8 mouse cellular contexts compared by ENCODE assay signal in the genomic region with DNA sequence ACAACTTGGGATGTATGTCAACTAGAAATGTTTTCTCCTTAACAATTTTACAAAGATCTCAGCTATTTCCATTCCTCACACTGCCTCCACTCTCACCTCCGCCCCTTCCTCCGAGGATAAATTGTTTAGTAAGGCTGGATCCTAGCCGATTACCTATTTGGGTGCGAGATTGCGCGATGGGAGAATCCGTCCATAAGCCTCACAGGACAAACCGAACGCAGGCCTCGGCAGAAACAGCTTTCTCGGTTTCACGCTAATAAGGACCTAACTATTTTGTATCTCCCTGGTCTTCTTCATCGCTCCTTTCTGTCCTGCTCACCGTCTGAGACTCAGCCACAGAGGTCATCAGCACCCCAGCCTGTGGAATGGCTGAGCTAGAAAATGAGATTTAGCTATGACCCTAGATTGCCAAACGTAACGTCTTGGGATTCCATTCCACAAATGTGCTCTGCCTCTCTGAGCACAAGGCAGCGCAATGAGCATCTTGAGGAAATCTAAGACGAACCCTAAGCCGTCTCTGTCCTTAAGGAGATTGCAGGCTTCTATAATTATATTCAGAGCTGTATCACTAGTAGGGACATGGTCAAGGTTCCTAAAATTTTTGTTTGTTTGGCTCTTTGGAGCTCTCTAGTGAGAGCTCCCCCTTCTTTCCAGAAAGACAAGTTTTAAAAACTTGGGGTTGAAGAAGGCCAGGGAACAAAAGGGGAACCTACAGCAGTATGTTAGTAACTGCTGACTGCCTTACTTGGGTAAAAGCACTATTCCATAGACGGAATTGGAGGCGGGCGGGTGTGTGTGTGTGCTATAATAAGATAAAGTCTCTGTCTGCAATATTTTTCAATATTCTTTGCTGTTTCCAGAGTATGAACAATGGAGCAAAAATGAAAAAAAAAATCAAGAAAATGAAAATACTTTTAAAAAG. TPM values are rescaled to one million over a fixed set of nuclear protein-coding genes. Genes with fewer than 3 reads are reported as not detected.
A peak's percentile ranks its signal among the peaks of the same experiment; 100 is the strongest.
DNase-seq lines count a peak whose midpoint lies in the region; ATAC-seq and TF ChIP-seq lines count a peak whose summit lies in the region.

No protein-coding gene starts in this region.

- peak overlapping the region; percentile 81 for H3K9ac ChIP-seq in forebrain, embryonic 13.5 days
- peak overlapping the region; percentile 61 for H3K9ac ChIP-seq in liver, embryonic 16.5 days (ENCODE audit: low read depth, low read length)

- H3K27ac ChIP-seq in forebrain, embryonic 13.5 days = peak overlapping the region; percentile 48
- no peak overlapping the region for H3K27ac ChIP-seq in liver, embryonic 16.5 days (ENCODE audit: low read length)

- peaks cover 59% of the 10 kb centered on the region for H3K27me3 ChIP-seq in erythroblast, embryonic 14.5 days (ENCODE audit: control insufficient read depth)
- no peaks in the 10 kb centered on the region for H3K27me3 ChIP-seq in C2C12 (ENCODE audit: control insufficient read depth, insufficient read depth, insufficient read length)
- 0 out of 2 replicates have a peak, but pooled peaks cover 4% of the 10 kb centered on the region for H3K27me3 ChIP-seq in forebrain, embryonic 13.5 days
- peaks cover 42% of the 10 kb centered on the region for H3K27me3 ChIP-seq in liver, embryonic 16.5 days (ENCODE audit: control insufficient read depth, insufficient read depth, low read depth, low read length)

- 7% methylated on average over 22 of the region's 22 CpGs for WGBS in forebrain, embryonic 13.5 days
- WGBS in liver, embryonic 16.5 days (ENCODE audit: insufficient replicate concordance) = 16% methylated on average over 22 of the region's 22 CpGs

- H3K79me2 ChIP-seq in C2C12 (ENCODE audit: control insufficient read depth, insufficient read depth) = peaks cover 72% of the 10 kb centered on the region

- no peaks in the 10 kb centered on the region for H3K36me3 ChIP-seq in erythroblast, embryonic 14.5 days (ENCODE audit: control insufficient read depth)
- H3K36me3 ChIP-seq in C2C12 (ENCODE audit: control insufficient read depth, insufficient read depth) = peaks cover 25% of the 10 kb centered on the region
- no peaks in the 10 kb centered on the region for H3K36me3 ChIP-seq in forebrain, embryonic 13.5 days (ENCODE audit: poor library complexity, severe bottlenecking)
- H3K36me3 ChIP-seq in liver, embryonic 16.5 days (ENCODE audit: control insufficient read depth, insufficient read depth) = no peaks in the 10 kb centered on the region

- DNase-seq in layer of hippocampus, postnatal 36 days = no peak
- no peak for DNase-seq in yolk sac, embryonic 10.5 days (ENCODE audit: low spot score)
- DNase-seq in cerebellum, adult 11-12 months = no peak

- peak overlapping the region; percentile 69 for H3K4me3 ChIP-seq in erythroblast, embryonic 14.5 days (replicated peaks)
- H3K4me3 ChIP-seq in C2C12 (ENCODE audit: insufficient read depth, poor library complexity, severe bottlenecking) = peak overlapping the region; percentile 42
- H3K4me3 ChIP-seq in forebrain, embryonic 13.5 days = peak overlapping the region; percentile 61
- H3K4me3 ChIP-seq in liver, embryonic 16.5 days (ENCODE audit: low read depth, low read length) = peak overlapping the region; percentile 60

- H3K4me1 ChIP-seq in erythroblast, embryonic 14.5 days (ENCODE audit: control insufficient read depth) = peaks cover 26% of the 10 kb centered on the region
- peaks cover 39% of the 10 kb centered on the region for H3K4me1 ChIP-seq in forebrain, embryonic 13.5 days
- peaks cover 13% of the 10 kb centered on the region for H3K4me1 ChIP-seq in liver, embryonic 16.5 days (ENCODE audit: control insufficient read depth, low read depth, low read length)

- peak overlapping the region; percentile 70 for H3ac ChIP-seq in C2C12 (ENCODE audit: control insufficient read depth, insufficient read length, low read depth)

- H3K79me3 ChIP-seq in C2C12 (ENCODE audit: low read depth) = peaks cover 51% of the 10 kb centered on the region

- no peak for TF ChIP-seq CTCF in C2C12 (IDR thresholded peaks at IDR 0.05; ENCODE audit: control insufficient read depth, insufficient read depth, insufficient read length)

- H3K9me3 ChIP-seq in erythroblast, embryonic 14.5 days (ENCODE audit: control insufficient read depth, low read length) = peaks cover 7% of the 10 kb centered on the region; the same call in 1 of the 2 replicates
- no peaks in the 10 kb centered on the region for H3K9me3 ChIP-seq in forebrain, embryonic 13.5 days (replicated peaks)
- no peaks in the 10 kb centered on the region for H3K9me3 ChIP-seq in liver, embryonic 16.5 days (replicated peaks; ENCODE audit: control insufficient read depth, low read length)

- no peak for ATAC-seq in erythroblast, adult 5-6 weeks (replicated peaks; ENCODE audit: low FRiP score, poor library complexity, severe bottlenecking)
- peak; percentile 46 for ATAC-seq in forebrain, embryonic 13.5 days
- ATAC-seq in liver, embryonic 16.5 days (ENCODE audit: low read depth) = no peak

- H3K4me2 ChIP-seq in forebrain, embryonic 13.5 days = peak overlapping the region; percentile 85
- H3K4me2 ChIP-seq in liver, embryonic 16.5 days (ENCODE audit: low read depth, low read length) = peak overlapping the region; percentile 66

TF ChIP-seq in C2C12, 6 proteins besides CTCF, POLR2A, EP300 and RAD21:
- TF ChIP-seq CEBPB (IDR thresholded peaks at IDR 0.05; ENCODE audit: low read depth) = no peak
- no peak for TF ChIP-seq USF1 (IDR thresholded peaks at IDR 0.05; ENCODE audit: low read depth)
- TF ChIP-seq MAX (IDR thresholded peaks at IDR 0.05) = no peak
- no peak for TF ChIP-seq MYOG (IDR thresholded peaks at IDR 0.05; ENCODE audit: control insufficient read depth, extremely low read depth, insufficient read length)
- no peak for TF ChIP-seq MYOD1 (IDR thresholded peaks at IDR 0.05; ENCODE audit: control insufficient read depth, insufficient read length, low read depth)
- TF ChIP-seq FOSL1 (IDR thresholded peaks at IDR 0.05; ENCODE audit: insufficient read depth, low read length, poor library complexity, severe bottlenecking) = no peak

RNA-seq across cellular contexts. Expression of a gene that starts 2.1 kb away (rescaled TPM):
- not detected in 2 replicates for polyA plus RNA-seq in erythroblast, embryonic 14.5 days (2012)
- 0.21 and 0.58 TPM in 2 replicates for total RNA-seq in erythroblast, adult 5-6 weeks (2015; ENCODE audit: low replicate concordance)
- total RNA-seq in erythroblast, adult 5-6 weeks (2017; ENCODE audit: low replicate concordance) = 0.70 and 2.2 TPM in 2 replicates
- 19.9 TPM for polyA plus RNA-seq in C2C12 (2012; fragmentation: generic; extraction: Trizol)
- 6.4 and 6.5 TPM in 2 replicates for polyA plus RNA-seq in forebrain, embryonic 13.5 days (2015; fragmentation: Nextera tagmentation; extraction: Ambion mirVana)
- polyA plus RNA-seq in liver, embryonic 16.5 days (2015; fragmentation: Nextera tagmentation; extraction: Ambion mirVana) = 2.2 and 2.9 TPM in 2 replicates
- 1 to 10 TPM; 5.2 to 9.6 TPM for total RNA-seq in layer of hippocampus, postnatal 36 days (2021)

RNA-seq across cellular contexts. Expression of a gene that starts 11.6 kb away (rescaled TPM):
- polyA plus RNA-seq in erythroblast, embryonic 14.5 days (2012) = 0.36 and 0.65 TPM in 2 replicates
- total RNA-seq in erythroblast, adult 5-6 weeks (2015; ENCODE audit: low replicate concordance) = 50.4 and 53.4 TPM in 2 replicates
- 38.3 and 39.4 TPM in 2 replicates for total RNA-seq in erythroblast, adult 5-6 weeks (2017; ENCODE audit: low replicate concordance)
- 29.6 TPM for polyA plus RNA-seq in C2C12 (2012; fragmentation: generic; extraction: Trizol)
- polyA plus RNA-seq in forebrain, embryonic 13.5 days (2015; fragmentation: Nextera tagmentation; extraction: Ambion mirVana) = 125 and 126 TPM in 2 replicates
- polyA plus RNA-seq in liver, embryonic 16.5 days (2015; fragmentation: Nextera tagmentation; extraction: Ambion mirVana) = 30.8 and 31.8 TPM in 2 replicates
- 10 to 100 TPM; 95.1 to 97.3 TPM for total RNA-seq in layer of hippocampus, postnatal 36 days (2021)

Comparison
In these comparisons a context has a peak if more than half of its experiments do, and no peak if none do; other contexts are left out.
1. RNA of a gene that starts 11.6 kb away (polyA plus RNA-seq): 125 to 126 TPM in forebrain, embryonic 13.5 days, 30.8 to 31.8 TPM in liver, embryonic 16.5 days and 29.6 TPM in C2C12 (single experiment); 0.36 to 0.65 TPM in erythroblast, embryonic 14.5 days; every median in the first group is over 10 times any median in the second.
2. Peak in every context shown above with its lines, with median percentiles within 50 percentile points of each other: H3K4me3 ChIP-seq.